In genomic region chr15:96078580-96078979, GRCm38 (mm10) we compare ENCODE assay signal across 22 mouse cellular contexts.
DNase-seq lines count a peak whose midpoint lies in the region; ATAC-seq lines count a peak whose summit lies in the region.
"Had no signal": no experiment of that assay in that cellular context is flagged by ENCODE, and none has a peak within 500 bp of the region (broad histone marks: within the 10 kb centered on the region; RNA-seq: fewer than 3 reads in every experiment).

No protein-coding gene starts in this region.

- no peak overlapping the region for H3K27ac ChIP-seq in heart, embryonic 11.5 days (ENCODE audit: low read depth, low read length)
- H3K27ac ChIP-seq in heart, embryonic 15.5 days: 0 out of 2 replicates have a peak overlapping the region, but pooled peaks have one; percentile 10
- 0 out of 2 replicates have a peak overlapping the region, but pooled peaks have one; percentile 13 for H3K27ac ChIP-seq in lung, embryonic 15.5 days
- H3K27ac ChIP-seq: embryonic facial prominence, embryonic 13.5 days; forebrain, embryonic 12.5 days; hindbrain, embryonic 13.5 days; hindbrain, postnatal 0 days had no signal

- ATAC-seq in heart, embryonic 11.5 days (replicated peaks; ENCODE audit: insufficient number of reproducible peaks, low FRiP score, low TSS enrichment): 0 out of 2 replicates have a peak, but pooled peaks have one; percentile 49
- ATAC-seq in heart, embryonic 15.5 days (replicated peaks; ENCODE audit: insufficient number of reproducible peaks, insufficient read depth, low FRiP score, low read depth): 0 out of 2 replicates have a peak, but pooled peaks have one; percentile 27
- ATAC-seq in lung, embryonic 15.5 days (ENCODE audit: borderline replicate concordance, extremely low read depth, low FRiP score, low TSS enrichment): peak; percentile 27; the same call in 1 of the 2 replicates
- ATAC-seq: activated CD4-positive, CD25-positive, alpha-beta regulatory T cell, adult 4 months; forebrain, embryonic 16.5 days; hindbrain, postnatal 0 days; Patski had no signal

- peaks cover 18% of the 10 kb centered on the region; the same call in 1 of the 2 replicates for H3K4me1 ChIP-seq in heart, embryonic 11.5 days (ENCODE audit: control insufficient read depth, insufficient read depth, low read length)
- peaks cover 17% of the 10 kb centered on the region for H3K4me1 ChIP-seq in heart, embryonic 15.5 days (replicated peaks)
- no peaks in the 10 kb centered on the region for H3K4me1 ChIP-seq in lung, embryonic 15.5 days

- no peak overlapping the region for H3K9ac ChIP-seq in heart, embryonic 11.5 days (ENCODE audit: low read depth, low read length)
- H3K9ac ChIP-seq in heart, embryonic 15.5 days: no peak overlapping the region
- H3K9ac ChIP-seq in lung, embryonic 15.5 days: no peak overlapping the region
- H3K9ac ChIP-seq: embryonic facial prominence, embryonic 13.5 days; forebrain, embryonic 12.5 days; hindbrain, embryonic 13.5 days had no signal

- no peak overlapping the region for H3K4me2 ChIP-seq in heart, embryonic 11.5 days
- H3K4me2 ChIP-seq in heart, embryonic 15.5 days: no peak overlapping the region
- H3K4me2 ChIP-seq in lung, embryonic 15.5 days: no peak overlapping the region
- H3K4me2 ChIP-seq: embryonic facial prominence, embryonic 13.5 days; forebrain, embryonic 12.5 days; hindbrain, embryonic 13.5 days had no signal

- H3K36me3 ChIP-seq in heart, embryonic 11.5 days (ENCODE audit: control insufficient read depth, insufficient read depth, low read length): no peaks in the 10 kb centered on the region
- H3K36me3 ChIP-seq in heart, embryonic 15.5 days: no peaks in the 10 kb centered on the region
- H3K36me3 ChIP-seq in lung, embryonic 15.5 days: no peaks in the 10 kb centered on the region
- H3K36me3 ChIP-seq: embryonic facial prominence, embryonic 13.5 days; forebrain, embryonic 12.5 days; hindbrain, embryonic 13.5 days had no signal

- no peaks in the 10 kb centered on the region for H3K9me3 ChIP-seq in heart, embryonic 11.5 days (replicated peaks; ENCODE audit: control insufficient read depth, low read length)
- H3K9me3 ChIP-seq in heart, embryonic 15.5 days (replicated peaks): no peaks in the 10 kb centered on the region
- no peaks in the 10 kb centered on the region for H3K9me3 ChIP-seq in lung, embryonic 15.5 days
- H3K9me3 ChIP-seq: embryonic facial prominence, embryonic 13.5 days; forebrain, embryonic 12.5 days; hindbrain, embryonic 13.5 days had no signal

- no peaks in the 10 kb centered on the region for H3K27me3 ChIP-seq in heart, embryonic 11.5 days (ENCODE audit: control insufficient read depth, insufficient read depth, low read length)
- H3K27me3 ChIP-seq in heart, embryonic 15.5 days: no peaks in the 10 kb centered on the region
- no peaks in the 10 kb centered on the region for H3K27me3 ChIP-seq in lung, embryonic 15.5 days
- H3K27me3 ChIP-seq: CH12.LX; embryonic facial prominence, embryonic 13.5 days; forebrain, embryonic 12.5 days; Patski had no signal

- H3K4me3 ChIP-seq in heart, embryonic 11.5 days (ENCODE audit: low read depth, low read length): no peak overlapping the region
- no peak overlapping the region for H3K4me3 ChIP-seq in heart, embryonic 15.5 days
- H3K4me3 ChIP-seq in lung, embryonic 15.5 days: no peak overlapping the region
- H3K4me3 ChIP-seq: embryonic facial prominence, embryonic 13.5 days; forebrain, embryonic 12.5 days; hindbrain, embryonic 13.5 days had no signal

- intact Hi-C loops in heart, postnatal 10 days (cut with DNase I): no loop called here

- 22% methylated on average over 2 of the region's 2 CpGs for WGBS in heart, embryonic 11.5 days (ENCODE audit: insufficient replicate concordance)
- WGBS in heart, embryonic 15.5 days: 24% methylated on average over 2 of the region's 2 CpGs
- 31% methylated on average over 2 of the region's 2 CpGs for WGBS in lung, embryonic 15.5 days

- DNase-seq in heart, adult 9 months (ENCODE audit: low spot score in 2 of 2): no peak
- DNase-seq in heart, postnatal 10 days: no peak
- no peak for DNase-seq in lung, postnatal 4 days
- DNase-seq in lung, postnatal 25 days (ENCODE audit: low spot score): peak; percentile 3
- DNase-seq in right cerebral cortex, postnatal 36 days (ENCODE audit: low spot score in 2 of 2): no peak
- DNase-seq: adrenal gland, postnatal 14 days; cerebellum, adult 11-12 months; cerebellum, adult 9-11 months; cerebellum, postnatal 36 days; gastrocnemius, postnatal 10 days; kidney, adult 11 months had no signal
